Mouse (Mus musculus): ENCODE results near the gene Ccnj. TPM values are rescaled to one million over a fixed set of nuclear protein-coding genes. Genes with fewer than 3 reads are reported as not detected.

Ccnj gene
- polyA plus RNA-seq (2014; fragmentation: Illumina TruSeq; extraction: RNeasy Lipid Tissue Mini Kit (QIAGEN cat#74804); ENCODE audit: low read depth, low replicate concordance) = 6.9 TPM

GRCm38 (mm10) chr19:40830703-40831415 lies at the start of gene Ccnj:
Gene Ccnj, plus strand, starts transcription at chr19:40831279.

GRCm38 (mm10) chr19:40894519-40895392 lies 63.7 kb downstream of the Ccnj start, which contains the start of gene Zfp518a:
Gene Zfp518a, plus strand, starts transcription at chr19:40894705.

Other genes with a start within 250 kb of the Ccnj start
- 5.1 TPM for gene Aldh18a1, start 242.8 kb upstream of the Ccnj start, polyA plus RNA-seq (2014; fragmentation: Illumina TruSeq; extraction: RNeasy Lipid Tissue Mini Kit (QIAGEN cat#74804); ENCODE audit: low read depth, low replicate concordance)
- gene Tctn3, start 219.0 kb upstream of the Ccnj start, polyA plus RNA-seq (2014; fragmentation: Illumina TruSeq; extraction: RNeasy Lipid Tissue Mini Kit (QIAGEN cat#74804); ENCODE audit: low read depth, low replicate concordance) = 3.7 TPM
- gene Entpd1, start 218.9 kb upstream of the Ccnj start, polyA plus RNA-seq (2014; fragmentation: Illumina TruSeq; extraction: RNeasy Lipid Tissue Mini Kit (QIAGEN cat#74804); ENCODE audit: low read depth, low replicate concordance) = 29.5 TPM
- not detected for gene Cc2d2b, start 82.5 kb upstream of the Ccnj start, polyA plus RNA-seq (2014; fragmentation: Illumina TruSeq; extraction: RNeasy Lipid Tissue Mini Kit (QIAGEN cat#74804); ENCODE audit: low read depth, low replicate concordance)
- 70.3 TPM for gene Zfp518a, start 63.4 kb downstream of the Ccnj start, polyA plus RNA-seq (2014; fragmentation: Illumina TruSeq; extraction: RNeasy Lipid Tissue Mini Kit (QIAGEN cat#74804); ENCODE audit: low read depth, low replicate concordance)
- 88.1 TPM for gene Blnk, start 163.3 kb downstream of the Ccnj start, polyA plus RNA-seq (2014; fragmentation: Illumina TruSeq; extraction: RNeasy Lipid Tissue Mini Kit (QIAGEN cat#74804); ENCODE audit: low read depth, low replicate concordance)
- not detected for gene Dntt, start 198.0 kb downstream of the Ccnj start, polyA plus RNA-seq (2014; fragmentation: Illumina TruSeq; extraction: RNeasy Lipid Tissue Mini Kit (QIAGEN cat#74804); ENCODE audit: low read depth, low replicate concordance)
- not detected for gene Opalin, start 245.8 kb downstream of the Ccnj start, polyA plus RNA-seq (2014; fragmentation: Illumina TruSeq; extraction: RNeasy Lipid Tissue Mini Kit (QIAGEN cat#74804); ENCODE audit: low read depth, low replicate concordance)